Mouse (Mus musculus): ENCODE measurements around the gene Rpl7l1.
A peak's percentile ranks its signal among the peaks of the same experiment; 100 is the strongest.
"Not testable (repeated sequence)": the region's sequence is repeated elsewhere in the genome, so short reads cannot be mapped to it uniquely, and the experiment has no call there.

Rpl7l1 gene

GRCm38 (mm10) chr17:46776087-46776486 lies 6.4 kb downstream of the Rpl7l1 start:
- DNase-seq (ENCODE audit: low read depth in 2 of 2, low spot score in 2 of 2), result no peak

GRCm38 (mm10) chr17:46775070-46775469 lies 7.4 kb downstream of the Rpl7l1 start:
- DNase-seq (ENCODE audit: low read depth in 2 of 2, low spot score in 2 of 2), result no peak

GRCm38 (mm10) chr17:46774131-46774472 lies 8.4 kb downstream of the Rpl7l1 start:
- DNase-seq (ENCODE audit: low read depth in 2 of 2, low spot score in 2 of 2), result no peak

GRCm38 (mm10) chr17:46773278-46774130 lies 9.0 kb downstream of the Rpl7l1 start:
- DNase-seq (ENCODE audit: low read depth in 2 of 2, low spot score in 2 of 2), result no peak

GRCm38 (mm10) chr17:46772404-46773277 lies 9.8 kb downstream of the Rpl7l1 start, which contains the start of gene 2310039H08Rik:
2310039H08Rik (plus strand) TSS chr17:46772635.
- peak; percentile 59 to 75 for DNase-seq (ENCODE audit: low read depth in 2 of 2, low spot score in 2 of 2)

GRCm38 (mm10) chr17:46772038-46772403 lies 10.5 kb downstream of the Rpl7l1 start:
- DNase-seq (ENCODE audit: low read depth in 2 of 2, low spot score in 2 of 2), result no peak

- DNase-seq (ENCODE audit: low read depth in 2 of 2, low spot score in 2 of 2), result no peak
These were observed 10.9 kb downstream of the Rpl7l1 start for GRCm38 (mm10) chr17:46771616-46772015.

GRCm38 (mm10) chr17:46771025-46771424 lies 11.4 kb downstream of the Rpl7l1 start:
- DNase-seq (ENCODE audit: low read depth in 2 of 2, low spot score in 2 of 2), result no peak

- no peak for DNase-seq (ENCODE audit: low read depth in 2 of 2, low spot score in 2 of 2)
These were observed 11.9 kb downstream of the Rpl7l1 start for GRCm38 (mm10) chr17:46770546-46770945.

GRCm38 (mm10) chr17:46767868-46768267 lies 14.6 kb downstream of the Rpl7l1 start:
- DNase-seq (ENCODE audit: low read depth in 2 of 2, low spot score in 2 of 2), result no peak

- DNase-seq (ENCODE audit: low read depth in 2 of 2, low spot score in 2 of 2), result not testable (repeated sequence)
These were observed 17.6 kb downstream of the Rpl7l1 start for GRCm38 (mm10) chr17:46764916-46765315.

GRCm38 (mm10) chr17:46763544-46763943 lies 18.9 kb downstream of the Rpl7l1 start, which contains the start of gene Ptcra:
Ptcra (minus strand) TSS chr17:46763712.
- DNase-seq (ENCODE audit: low read depth in 2 of 2, low spot score in 2 of 2), result no peak

- no peak for DNase-seq (ENCODE audit: low read depth in 2 of 2, low spot score in 2 of 2)
These were observed 23.7 kb downstream of the Rpl7l1 start for GRCm38 (mm10) chr17:46758753-46759152.

- DNase-seq (ENCODE audit: low read depth in 2 of 2, low spot score in 2 of 2), result peak; percentile 96
These were observed 30.5 kb downstream of the Rpl7l1 start, which contains the start of gene Cnpy3 for GRCm38 (mm10) chr17:46751794-46752556. Cnpy3 (minus strand) TSS chr17:46752214.

GRCm38 (mm10) chr17:46751056-46751793 lies 31.2 kb downstream of the Rpl7l1 start:
- DNase-seq (ENCODE audit: low read depth in 2 of 2, low spot score in 2 of 2), result no peak

GRCm38 (mm10) chr17:46750580-46750979 lies 31.9 kb downstream of the Rpl7l1 start:
- no peak for DNase-seq (ENCODE audit: low read depth in 2 of 2, low spot score in 2 of 2)

- no peak for DNase-seq (ENCODE audit: low read depth in 2 of 2, low spot score in 2 of 2)
These were observed 33.2 kb downstream of the Rpl7l1 start for GRCm38 (mm10) chr17:46749282-46749681.

- no peak for DNase-seq (ENCODE audit: low read depth in 2 of 2, low spot score in 2 of 2)
These were observed 34.7 kb downstream of the Rpl7l1 start for GRCm38 (mm10) chr17:46747806-46748205.

- no peak for DNase-seq (ENCODE audit: low read depth in 2 of 2, low spot score in 2 of 2)
These were observed 35.2 kb downstream of the Rpl7l1 start for GRCm38 (mm10) chr17:46747234-46747633.

- DNase-seq (ENCODE audit: low read depth in 2 of 2, low spot score in 2 of 2), result no peak
These were observed 37.0 kb downstream of the Rpl7l1 start for GRCm38 (mm10) chr17:46745506-46745905.

Data from CD8-positive naive resting alpha-beta T cell, adult 2 months (primary cell).